Mouse (Mus musculus) heart, adult 2 months (tissue): Measurements from ENCODE around the gene Mvp.

Experiments used
- CTCF ChIP-seq: fragments of 200-600 bp; IDR thresholded peaks from 2 replicates; pipeline ENCODE4 v1.8.1; 2022; ENCODE audit warnings: antibody characterized with exemption, mild to moderate bottlenecking, moderate library complexity
- EP300 ChIP-seq: fragments of 200-500 bp; IDR thresholded peaks from 2 replicates; pipeline ENCODE4 v1.6.1; 2011; ENCODE audit warnings: low read depth, low read length, control low read depth; ENCODE audit not compliant: insufficient read depth
- POLR2A ChIP-seq: fragments of 200-500 bp; IDR thresholded peaks from 2 replicates; pipeline ENCODE4 v1.6.1; 2011; ENCODE audit warnings: mild to moderate bottlenecking, low read depth, low read length, control low read depth; ENCODE audit not compliant: insufficient read depth

- TF ChIP-seq EP300 = no peak
- TF ChIP-seq CTCF = no peak
- TF ChIP-seq POLR2A = no peak
Observed at GRCm38 (mm10) chr7:127020491-127020890, 6.1 kb upstream of the Mvp start.
